Mouse (Mus musculus) liver, embryonic 12.5 days (tissue): ENCODE data around the gene Sh3d19. TPM values are rescaled to one million over a fixed set of nuclear protein-coding genes. Genes with fewer than 3 reads are reported as not detected.

Experiments
- ATAC-seq: fragments of 200-750 bp; cut with Nextera tagmentation; 2 replicates; pipeline ENCODE4 v1.8.0; 2017; ENCODE audit warnings: moderate number of reproducible peaks, mild to moderate bottlenecking, moderate library complexity
- H3K27ac ChIP-seq: fragments of 300-500 bp; sonication (generic); 2 replicates; pipeline ENCODE4 v1.5.1; 2016; ENCODE audit warnings: mild to moderate bottlenecking
- H3K27me3 ChIP-seq: fragments of 300-500 bp; sonication (generic); replicated peaks from 2 replicates; pipeline ENCODE4 v1.6.1; 2016; ENCODE audit warnings: mild to moderate bottlenecking, moderate library complexity
- H3K36me3 ChIP-seq: fragments of 300-500 bp; sonication (generic); 2 replicates; pipeline ENCODE4 v1.6.1; 2016; ENCODE audit warnings: mild to moderate bottlenecking, moderate library complexity
- H3K4me1 ChIP-seq: fragments of 300-500 bp; sonication (generic); 2 replicates; pipeline ENCODE4 v1.6.1; 2016
- H3K4me2 ChIP-seq: fragments of 300-500 bp; sonication (generic); 2 replicates; pipeline ENCODE4 v1.6.1; 2016; ENCODE audit warnings: mild to moderate bottlenecking, moderate library complexity
- H3K4me3 ChIP-seq: fragments of 300-500 bp; sonication (generic); 2 replicates; pipeline ENCODE4 v1.5.1; 2016; ENCODE audit warnings: mild to moderate bottlenecking, moderate library complexity
- H3K9ac ChIP-seq: fragments of 300-500 bp; sonication (generic); 2 replicates; pipeline ENCODE4 v1.6.1; 2016; ENCODE audit warnings: mild to moderate bottlenecking, moderate library complexity
- H3K9me3 ChIP-seq: fragments of 300-500 bp; sonication (generic); replicated peaks from 2 replicates; pipeline ENCODE4 v1.6.1; 2016; ENCODE audit warnings: mild to moderate bottlenecking, moderate library complexity
- WGBS: fragments of 180-500 bp; shearing (Covaris S2); methylation state at CpG from one replicate; pipeline ENCODE4 v1.1.7; 2016; ENCODE audit not compliant: insufficient replicate concordance; 5-methylcytosine and 5-hydroxymethylcytosine counted together
- polyA plus RNA-seq: library from polyadenylated mRNA; unstranded; fragments of >200 nt; fragmentation: Nextera tagmentation; extraction: Ambion mirVana; gene quantifications from 2 replicates; pipeline ENCODE4 v1.2.1, GENCODE M21; 2016

Gene Sh3d19
- polyA plus RNA-seq, 1 experiment from 2014 or later = 12.7 TPM

- Histone ChIP-seq H3K4me1 (no peaks in the 10 kb centered on the region), H3K36me3 (no peaks in the 10 kb centered on the region), H3K9me3 (no peaks in the 10 kb centered on the region), H3K9ac (no peak overlapping the region), H3K4me2 (no peak overlapping the region), H3K27ac (no peak overlapping the region), H3K4me3 (no peak overlapping the region), H3K27me3 (no peaks in the 10 kb centered on the region)
- no peak for ATAC-seq
- 78% methylated on average over 9 of the region's 9 CpGs for WGBS
Observed at GRCm38 (mm10) chr3:86149521-86149920, 178.6 kb downstream of the Sh3d19 start.

GRCm38 (mm10) chr3:86168841-86169425 is 198.0 kb downstream of the Sh3d19 start:
- Histone ChIP-seq H3K4me1 (no peaks in the 10 kb centered on the region), H3K27me3 (no peaks in the 10 kb centered on the region), H3K9me3 (no peaks in the 10 kb centered on the region), H3K4me3 (no peak overlapping the region), H3K36me3 (no peaks in the 10 kb centered on the region), H3K4me2 (no peak overlapping the region), H3K27ac (no peak overlapping the region), H3K9ac (no peak overlapping the region)
- 37% methylated on average over 8 of the region's 8 CpGs for WGBS
- no peak for ATAC-seq

DNA sequence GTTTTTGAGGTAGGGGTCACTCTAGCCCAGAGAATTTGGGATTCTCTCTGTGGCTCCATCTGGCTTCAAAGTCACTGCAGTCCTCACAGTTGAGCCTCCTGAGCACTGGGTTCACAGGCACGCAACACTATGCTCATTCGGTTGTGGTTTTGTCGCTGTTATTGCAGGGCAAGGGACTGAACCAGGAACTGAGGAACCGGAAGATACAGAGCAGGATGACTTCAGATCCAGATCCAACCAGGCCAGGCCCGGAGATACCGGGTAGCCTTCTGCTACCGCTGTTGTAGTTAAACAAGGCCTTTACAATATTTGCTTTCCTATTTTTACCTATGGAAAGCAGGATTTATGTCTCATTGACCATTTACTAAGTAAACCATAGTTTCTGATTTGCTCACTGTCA is 208.8 kb downstream of the Sh3d19 start:
- Histone ChIP-seq H3K4me2 (no peak overlapping the region), H3K9ac (no peak overlapping the region), H3K27me3 (no peaks in the 10 kb centered on the region), H3K27ac (no peak overlapping the region), H3K9me3 (no peaks in the 10 kb centered on the region), H3K4me1 (no peaks in the 10 kb centered on the region), H3K4me3 (no peak overlapping the region), H3K36me3 (no peaks in the 10 kb centered on the region)
- 70% methylated on average over 7 of the region's 7 CpGs for WGBS
- ATAC-seq = no peak

Other genes with a start within 250 kb of the Sh3d19 start
- 0.44 and 0.47 TPM in 2 replicates for gene Fam160a1, start 153.8 kb upstream of the Sh3d19 start, polyA plus RNA-seq
- 0.20 and 0.24 TPM in 2 replicates for gene Glt28d2, start 83.6 kb upstream of the Sh3d19 start, polyA plus RNA-seq
- gene Gm37240, start 83.6 kb upstream of the Sh3d19 start, polyA plus RNA-seq = 0.52 and 1.1 TPM in 2 replicates
- not detected in 2 replicates for gene Prss48, start 31.4 kb downstream of the Sh3d19 start, polyA plus RNA-seq
- 1,175 and 1,195 TPM in 2 replicates for gene Rps3a1, start 171.6 kb downstream of the Sh3d19 start, polyA plus RNA-seq